Mouse (Mus musculus) G1E (cell line): Measurements from ENCODE around the gene Lcp1.

Experiments used
- CTCF ChIP-seq: IDR thresholded peaks from 2 replicates; pipeline ENCODE4 v1.5.1; 2012; ENCODE audit warnings: low read depth, low read length, inconsistent platforms, mixed read lengths
- POLR2AphosphoS5 ChIP-seq: IDR thresholded peaks from 2 replicates; pipeline ENCODE4 v1.6.1; 2012; ENCODE audit warnings: low read depth, low read length, inconsistent platforms; ENCODE audit not compliant: insufficient replicate concordance
- TAL1 ChIP-seq: conservative IDR thresholded peaks from 2 replicates; pipeline ENCODE4 v1.6.1; 2012; ENCODE audit warnings: low read depth, low read length, inconsistent platforms, mixed read lengths

DNA sequence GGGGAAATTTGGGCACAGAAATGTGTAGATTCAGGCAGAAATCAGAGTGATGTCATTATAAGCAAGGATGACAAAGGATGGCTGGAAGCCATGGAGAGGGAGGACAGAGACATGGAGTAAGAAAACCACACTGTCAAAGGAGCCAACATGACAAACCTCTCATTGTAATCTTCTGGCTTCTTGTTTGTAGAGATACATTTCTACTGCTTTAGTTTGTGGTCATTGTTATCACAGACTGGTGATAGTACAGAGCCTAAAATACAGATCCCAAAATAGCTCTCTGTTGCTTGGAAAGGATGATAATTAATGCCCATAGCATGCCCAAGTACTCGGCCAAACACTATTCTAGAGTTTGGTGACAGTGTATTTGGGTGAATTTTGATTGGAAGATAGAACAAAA, 39.6 kb downstream of the Lcp1 start:
- TF ChIP-seq CTCF: no peak
- TF ChIP-seq POLR2AphosphoS5: no peak
- TF ChIP-seq TAL1: no peak
